Mouse (Mus musculus) layer of hippocampus, adult 8-10 months (tissue): Measurements from ENCODE around the gene Ifitm1. TPM values are rescaled to one million over a fixed set of nuclear protein-coding genes. Genes with fewer than 3 reads are reported as not detected.
"Not testable (repeated sequence)": the region's sequence is repeated elsewhere in the genome, so short reads cannot be mapped to it uniquely, and the experiment has no call there.

ENCODE experiments used
- DNase-seq, 2 experiments: peaks; one replicate each; pipeline ENCODE4 v3.0.0; 2022; ENCODE audit warnings: low spot score in 2 of 2
- total RNA-seq, 4 experiments: library from RNA; stranded (reverse); gene quantifications; 2 replicates each; pipeline ENCODE4 v1.2.4; 2022

The Ifitm1 gene
- total RNA-seq, 4 experiments from 2014 or later = 2.5 to 5.1 (median 2.7) TPM

GRCm38 (mm10) chr7:141011238-141011770 is 44.3 kb downstream of the Ifitm1 start:
- DNase-seq = no peak

DNA sequence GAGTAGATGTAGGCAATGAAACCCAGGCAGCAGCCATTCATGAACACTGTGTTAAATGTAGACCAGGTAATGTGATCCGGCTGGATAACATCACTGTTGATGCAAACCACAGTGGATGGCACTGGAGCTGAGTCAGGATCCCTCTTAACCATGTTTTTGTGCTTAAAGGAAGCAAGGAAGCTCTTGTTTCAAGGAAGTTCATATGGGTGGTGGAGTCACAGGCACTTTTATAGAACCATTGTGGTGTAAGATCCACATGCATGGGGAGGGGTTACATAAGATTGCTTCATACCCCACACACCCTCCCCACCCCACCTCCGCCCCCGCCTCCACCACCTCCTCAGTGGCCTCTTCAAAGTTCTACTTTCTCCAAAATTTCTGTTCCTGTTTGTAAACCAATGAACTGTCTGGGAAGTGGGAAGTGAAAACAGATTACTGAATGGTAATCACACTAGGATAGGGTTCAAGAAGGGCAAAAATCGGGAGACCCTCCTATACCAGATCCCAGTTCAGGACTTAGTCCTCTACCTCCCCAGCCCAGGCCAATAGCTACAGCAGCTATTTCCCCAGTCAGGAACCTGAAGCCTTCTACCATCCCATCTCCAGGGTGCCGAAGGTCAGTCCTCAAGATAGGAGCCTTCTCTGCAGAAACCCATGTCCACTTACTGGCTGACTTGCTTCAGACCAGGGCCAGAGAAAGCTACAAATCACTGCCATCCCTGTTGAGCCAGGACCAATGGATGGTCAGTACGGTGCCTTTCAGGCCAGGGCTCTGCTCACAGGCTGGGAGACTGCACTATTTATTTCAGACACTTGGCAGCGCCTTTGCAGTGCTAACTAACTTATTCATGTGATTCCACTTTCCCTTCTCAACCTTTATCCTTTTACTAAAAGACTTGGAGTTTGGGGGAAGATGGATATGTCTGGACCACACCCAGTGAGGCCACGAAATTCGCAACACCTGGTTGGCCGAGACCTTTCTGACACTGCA is 50.0 kb downstream of the Ifitm1 start:
- DNase-seq = no peak

DNA sequence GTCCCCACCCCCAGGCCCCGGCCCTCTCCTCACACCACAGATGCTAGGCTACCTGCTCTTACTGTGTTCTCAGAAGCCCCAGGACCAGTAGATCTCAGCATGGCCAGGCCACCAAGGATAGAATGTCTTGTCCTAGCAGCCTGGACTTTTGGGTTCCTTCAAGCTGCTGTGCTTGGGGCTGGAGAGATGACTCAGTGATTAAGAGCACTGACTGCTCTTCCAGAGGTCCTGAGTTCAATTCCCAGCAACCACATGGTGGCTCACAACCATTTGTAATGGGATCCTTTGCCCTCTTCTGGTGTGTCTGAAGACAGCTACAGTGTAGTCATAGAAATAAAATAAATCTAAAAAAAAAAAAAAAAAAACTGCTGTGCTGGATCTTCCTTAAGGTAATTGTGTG is 50.8 kb downstream of the Ifitm1 start, which contains the start of gene Ifitm6:
Ifitm6 (minus strand) TSS at position 101 of the 400 bp plus-strand sequence.
- not testable (repeated sequence) for DNase-seq

DNA sequence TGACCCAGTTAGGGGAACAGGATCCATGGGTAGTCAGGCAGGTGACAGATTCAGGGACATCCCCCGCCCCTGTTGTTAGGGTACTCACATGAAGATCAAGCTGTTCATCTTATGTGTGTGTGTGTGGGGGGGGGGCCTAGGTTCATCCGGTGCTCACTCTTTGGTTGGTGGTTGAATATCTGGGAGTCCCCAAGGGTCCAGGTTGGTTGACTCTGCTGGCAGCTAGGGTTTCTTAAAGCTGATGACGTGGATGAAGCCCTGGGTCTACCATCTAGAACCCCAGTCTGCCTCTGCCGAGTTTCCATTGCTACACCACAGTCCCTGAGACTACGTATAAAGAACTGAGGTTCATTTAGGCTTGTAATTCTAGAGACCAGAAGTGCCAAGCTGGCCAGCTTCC is 52.0 kb downstream of the Ifitm1 start:
- no peak for DNase-seq

Other genes starting within 250 kb of the Ifitm1 start
- gene Cyp2e1, start 203.5 kb upstream of the Ifitm1 start, total RNA-seq = under 1 TPM in 1 of 4 experiments, not detected in 3; 0.35 TPM
- under 1 TPM in 3 of 4 experiments, not detected in 1; 0.43 to 0.72 (median 0.63) TPM for gene Syce1, start 179.4 kb upstream of the Ifitm1 start, total RNA-seq
- gene Zfp941, start 145.0 kb upstream of the Ifitm1 start, total RNA-seq = 10 to 100 TPM; 16.3 to 17.8 (median 16.7) TPM
- gene Urah, start 132.2 kb upstream of the Ifitm1 start, total RNA-seq = 1 to 10 TPM; 2.3 to 3.6 (median 2.6) TPM
- gene Scgb1c1, start 121.7 kb upstream of the Ifitm1 start, total RNA-seq = not detected
- gene Odf3, start 119.4 kb upstream of the Ifitm1 start, total RNA-seq = not detected
- gene Gm45785, start 110.9 kb upstream of the Ifitm1 start, total RNA-seq = 1 to 10 TPM in 1 of 4 experiments, under 1 TPM in 2, not detected in 1; 0.43 to 1.5 (median 0.85) TPM
- 10 to 100 TPM; 74.6 to 79.7 (median 77.3) TPM for gene Ric8a, start 110.3 kb upstream of the Ifitm1 start, total RNA-seq
- gene Bet1l, start 109.6 kb upstream of the Ifitm1 start, total RNA-seq = 10 to 100 TPM; 24.8 to 28.6 (median 26.2) TPM
- gene Psmd13, start 85.3 kb upstream of the Ifitm1 start, total RNA-seq = 100 to 1,000 TPM; 105 to 120 (median 119) TPM
- gene Sirt3, start 84.9 kb upstream of the Ifitm1 start, total RNA-seq = 10 to 100 TPM; 65.3 to 73.7 (median 70.3) TPM
- gene Cox8b, start 66.8 kb upstream of the Ifitm1 start, total RNA-seq = 1 to 10 TPM in 3 of 4 experiments, not detected in 1; 1.8 to 2.3 (median 1.9) TPM
- under 1 TPM; 0.49 to 0.64 (median 0.59) TPM for gene Nlrp6, start 46.3 kb upstream of the Ifitm1 start, total RNA-seq
- 1 to 10 TPM; 3.6 to 6.3 (median 4.9) TPM for gene Pgghg, start 25.8 kb upstream of the Ifitm1 start, total RNA-seq
- not detected for gene Ifitm5, start 16.9 kb upstream of the Ifitm1 start, total RNA-seq
- gene Gm45717, start 11.3 kb upstream of the Ifitm1 start, total RNA-seq = not detected
- gene Ifitm2, start 11.2 kb upstream of the Ifitm1 start, total RNA-seq = 10 to 100 TPM; 13.8 to 19.4 (median 17.2) TPM
- gene Ifitm3, start 43.5 kb downstream of the Ifitm1 start, total RNA-seq = 10 to 100 TPM in 3 of 4 experiments, 1 to 10 TPM in 1; 9.0 to 40.6 (median 20.8) TPM
- gene Ifitm6, start 50.7 kb downstream of the Ifitm1 start, total RNA-seq = 1 to 10 TPM in 1 of 4 experiments, not detected in 3; 1.1 TPM
- gene Gm17387, start 61.9 kb downstream of the Ifitm1 start, total RNA-seq = not detected
- gene B4galnt4, start 93.9 kb downstream of the Ifitm1 start, total RNA-seq = 10 to 100 TPM; 72.5 to 87.3 (median 78.8) TPM
- not detected for gene Pkp3, start 111.0 kb downstream of the Ifitm1 start, total RNA-seq
- 1 to 10 TPM; 2.6 to 3.1 (median 2.9) TPM for gene Sigirr, start 133.4 kb downstream of the Ifitm1 start, total RNA-seq
- gene Ano9, start 150.6 kb downstream of the Ifitm1 start, total RNA-seq = not detected
- 10 to 100 TPM; 39.5 to 57.5 (median 54.0) TPM for gene Ptdss2, start 155.2 kb downstream of the Ifitm1 start, total RNA-seq
- gene Rnh1, start 205.6 kb downstream of the Ifitm1 start, total RNA-seq = 10 to 100 TPM; 37.5 to 49.4 (median 42.2) TPM
- gene Hras, start 226.8 kb downstream of the Ifitm1 start, total RNA-seq = 100 to 1,000 TPM; 181 to 211 (median 191) TPM
- 1 to 10 TPM; 3.6 to 5.6 (median 5.1) TPM for gene Lrrc56, start 226.9 kb downstream of the Ifitm1 start, total RNA-seq
- gene Lmntd2, start 246.9 kb downstream of the Ifitm1 start, total RNA-seq = not detected
- gene Rassf7, start 248.6 kb downstream of the Ifitm1 start, total RNA-seq = 1 to 10 TPM in 2 of 4 experiments, under 1 TPM in 2; 0.71 to 2.0 (median 1.00) TPM